Mouse (Mus musculus): Measurements from ENCODE around the gene Babam2. TPM values are rescaled to one million over a fixed set of nuclear protein-coding genes. Genes with fewer than 3 reads are reported as not detected.
"Not testable (repeated sequence)": the region's sequence is repeated elsewhere in the genome, so short reads cannot be mapped to it uniquely, and the experiment has no call there.

The Babam2 gene
- total RNA-seq, 2 experiments from 2014 or later = 38.1 to 39.1 TPM

GRCm38 (mm10) chr5:31926551-31926950 lies 229.1 kb downstream of the Babam2 start:
- peak; percentile 11 for DNase-seq
- intact Hi-C loops (cut with DNase I) = loop anchor here (2.0 kb wide), 1 partner anchor 212 kb away; no protein-coding TSS in a partner anchor

DNA sequence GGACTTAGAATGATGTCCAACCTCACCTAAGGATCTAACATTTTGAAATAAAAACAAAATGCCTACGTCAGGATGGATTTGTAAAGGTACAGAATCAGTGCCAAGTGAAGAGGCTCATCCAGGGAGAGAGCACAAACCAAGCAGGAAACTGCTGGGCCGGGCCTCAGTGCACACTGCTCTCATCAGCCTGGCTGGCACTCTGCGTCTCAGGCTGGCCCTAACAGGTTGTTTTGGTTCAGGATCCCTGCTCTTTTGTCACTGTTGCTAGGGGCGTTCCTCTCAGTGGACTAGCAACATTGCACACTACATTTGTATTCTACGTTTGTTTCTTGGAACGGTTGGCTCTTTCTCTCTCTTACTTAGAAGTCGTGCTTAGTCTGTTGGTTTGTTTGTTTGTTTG lies 231.5 kb downstream of the Babam2 start:
- intact Hi-C loops (cut with DNase I) = no loop called here
- DNase-seq = no peak

DNA sequence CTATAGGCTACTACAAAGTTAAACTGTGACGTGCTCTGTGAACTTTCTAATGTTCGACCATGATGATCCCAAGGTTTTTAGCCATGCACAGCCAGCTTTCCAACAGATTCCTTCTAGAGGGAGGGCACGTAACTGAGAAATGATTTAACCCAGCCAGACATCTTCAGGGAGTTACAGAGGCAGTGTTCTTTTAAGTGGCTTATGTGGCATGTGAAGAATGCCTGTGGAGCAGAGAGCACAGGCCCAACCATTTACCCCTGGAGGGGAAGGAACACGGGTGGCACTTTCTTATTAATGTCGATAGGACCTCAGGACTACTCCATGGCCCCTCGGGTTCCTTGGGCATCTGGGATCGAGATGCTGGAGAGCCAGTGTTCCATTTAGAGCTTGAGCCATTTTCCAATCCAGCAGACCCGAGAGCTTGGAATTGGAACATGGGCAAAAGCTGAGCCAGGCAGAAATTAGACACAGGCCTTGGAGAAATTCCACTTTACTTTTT lies 233.7 kb downstream of the Babam2 start:
- intact Hi-C loops (cut with DNase I) = no loop called here
- no peak for DNase-seq

DNA sequence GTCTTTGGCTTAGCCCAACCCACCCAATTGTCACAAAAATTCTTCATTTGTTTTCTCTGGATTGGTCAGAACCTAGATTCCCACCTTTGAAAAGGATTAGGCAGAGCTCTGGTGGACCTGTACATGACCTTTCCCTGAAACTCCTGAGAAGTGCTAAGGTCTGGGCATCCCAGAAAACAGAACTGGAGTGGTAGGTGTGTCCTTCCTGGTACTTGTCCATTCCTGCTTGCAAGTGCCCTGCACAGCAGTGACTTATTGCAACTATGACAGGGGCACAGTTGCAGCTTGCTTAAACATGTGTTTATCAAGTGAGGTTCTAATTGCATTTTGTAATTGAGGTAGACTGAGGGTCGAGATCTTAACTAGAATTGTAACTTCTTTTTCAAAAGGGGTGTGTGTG lies 234.2 kb downstream of the Babam2 start:
- intact Hi-C loops (cut with DNase I) = no loop called here
- DNase-seq = no peak

DNA sequence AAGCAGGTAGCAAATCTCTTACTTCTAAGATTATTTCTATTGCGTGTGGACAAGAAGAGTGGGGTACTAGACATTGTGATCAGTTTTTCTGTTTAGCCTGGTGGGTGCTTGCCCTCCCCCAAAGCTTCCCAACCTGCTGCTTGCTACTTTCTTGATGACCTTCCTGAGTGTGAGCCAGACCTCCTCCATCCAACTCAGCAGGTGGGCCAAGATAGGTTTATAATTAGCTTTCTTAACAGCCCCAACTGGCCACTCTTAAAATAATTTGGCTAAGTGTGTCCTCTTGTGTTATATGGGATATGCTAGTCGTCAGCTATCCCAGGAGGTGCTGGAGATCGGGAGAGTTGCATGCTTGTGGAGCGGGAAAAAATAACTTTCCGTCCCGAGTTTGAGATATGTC lies 235.8 kb downstream of the Babam2 start:
- intact Hi-C loops (cut with DNase I) = no loop called here

DNA sequence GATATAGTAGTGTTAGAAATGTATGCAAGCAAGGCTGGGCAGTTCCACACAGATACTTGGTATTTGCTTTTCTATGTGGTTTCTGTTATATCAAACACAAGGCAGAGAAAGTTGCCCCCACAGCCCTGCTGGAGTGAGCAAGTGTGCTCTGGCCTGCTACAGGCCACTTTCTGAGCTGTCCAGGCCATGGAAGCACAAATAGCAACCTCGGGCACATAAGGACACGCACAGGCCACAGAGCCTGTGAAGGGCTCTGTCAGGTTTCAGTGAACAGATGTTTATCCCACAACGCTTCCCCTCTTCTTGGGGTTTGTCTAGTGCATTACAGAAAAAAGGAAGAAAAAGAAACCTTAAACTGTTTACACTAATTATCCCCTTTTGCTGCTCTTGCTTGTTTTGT lies 236.9 kb downstream of the Babam2 start:
- intact Hi-C loops (cut with DNase I) = no loop called here
- DNase-seq = no peak

More for the DNA sequence above, 235.8 kb downstream of the Babam2 start:
- no peak for DNase-seq

DNA sequence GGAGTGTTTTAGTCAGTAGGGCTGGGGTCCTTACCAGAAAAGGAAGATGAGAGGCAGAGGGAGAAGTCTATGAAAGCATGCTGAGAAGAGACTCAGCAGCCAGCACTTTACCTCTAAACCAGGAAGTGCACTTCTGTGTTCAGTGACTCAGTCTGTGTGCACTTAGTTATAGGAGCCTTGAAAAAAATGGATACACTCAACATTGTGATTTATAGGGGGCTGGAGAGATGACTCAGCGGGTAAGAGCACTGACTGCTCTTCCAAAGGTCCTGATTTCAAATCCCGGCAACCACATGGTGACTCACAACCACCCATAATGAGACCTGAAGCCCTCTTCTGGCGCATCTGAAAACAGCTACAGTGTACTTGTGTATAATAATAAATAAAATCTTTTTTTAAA lies 238.5 kb downstream of the Babam2 start:
- no peak for DNase-seq
- intact Hi-C loops (cut with DNase I) = no loop called here

GRCm38 (mm10) chr5:31936523-31936922 lies 239.0 kb downstream of the Babam2 start:
- DNase-seq = no peak
- intact Hi-C loops (cut with DNase I) = no loop called here

DNA sequence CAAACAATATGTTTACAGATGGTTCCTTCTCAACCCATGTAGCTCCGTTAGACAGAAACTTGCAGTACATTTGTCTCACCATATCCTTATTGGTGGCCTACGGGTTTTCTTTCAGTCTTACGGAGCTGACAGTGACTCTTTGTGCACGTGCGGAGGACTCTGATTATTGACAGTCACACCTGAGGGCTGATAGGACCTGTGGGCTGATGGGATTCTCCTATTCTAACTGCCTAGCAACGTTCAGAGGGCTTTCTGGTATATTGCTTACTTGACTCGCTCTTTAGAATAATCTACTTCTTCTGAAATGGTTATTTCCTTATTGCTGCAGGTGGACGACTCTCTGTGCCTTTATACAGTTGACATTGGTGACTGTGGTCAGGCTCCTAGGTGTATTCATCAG lies 243.4 kb downstream of the Babam2 start:
- intact Hi-C loops (cut with DNase I) = no loop called here
- DNase-seq = no peak

- intact Hi-C loops (cut with DNase I) = no loop called here
- DNase-seq = no peak
These were observed 249.7 kb downstream of the Babam2 start for GRCm38 (mm10) chr5:31947185-31947584.

DNA sequence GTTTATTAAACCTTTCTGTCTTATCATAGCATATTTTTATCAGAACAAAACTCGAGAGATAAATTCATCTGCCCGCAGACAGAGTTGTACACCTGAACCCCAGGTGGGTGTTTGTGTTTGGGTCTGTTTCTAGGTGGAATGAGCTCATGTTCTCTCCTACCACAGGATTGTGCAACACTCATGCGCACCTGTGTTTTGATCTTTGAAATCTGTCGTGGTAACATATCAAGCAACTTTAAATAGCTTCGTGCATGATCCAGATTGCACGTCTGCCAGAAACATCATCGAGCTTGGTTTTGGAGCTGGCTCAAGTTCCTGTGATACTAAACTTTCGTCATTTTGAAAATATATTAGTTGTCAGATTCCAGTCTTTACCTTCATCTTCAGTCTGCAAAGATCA lies 251.9 kb downstream of the Babam2 start:
- no peak for DNase-seq
- intact Hi-C loops (cut with DNase I) = no loop called here

DNA sequence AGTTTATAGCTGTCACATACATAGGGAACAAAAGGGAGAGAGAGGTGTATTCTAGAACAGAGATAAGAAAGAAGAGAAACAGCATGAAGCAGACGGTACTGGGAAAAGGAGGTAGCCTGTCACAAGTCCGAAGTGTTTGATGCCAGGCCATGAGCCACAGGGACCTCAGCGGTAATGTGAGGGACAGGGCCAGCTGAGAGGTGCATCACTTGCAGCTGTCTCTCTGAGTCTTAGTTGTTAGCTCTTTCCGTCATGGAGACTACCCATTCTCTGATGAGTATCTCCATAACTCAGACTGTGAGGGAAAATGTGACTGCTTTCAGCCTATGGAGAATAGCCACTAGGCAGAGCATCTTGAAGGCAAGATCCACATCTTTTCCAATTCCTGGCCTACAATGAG lies 253.0 kb downstream of the Babam2 start:
- intact Hi-C loops (cut with DNase I) = no loop called here
- DNase-seq = no peak

- no peak for DNase-seq
- intact Hi-C loops (cut with DNase I) = no loop called here
These were observed 257.7 kb downstream of the Babam2 start for GRCm38 (mm10) chr5:31955184-31955583.

DNA sequence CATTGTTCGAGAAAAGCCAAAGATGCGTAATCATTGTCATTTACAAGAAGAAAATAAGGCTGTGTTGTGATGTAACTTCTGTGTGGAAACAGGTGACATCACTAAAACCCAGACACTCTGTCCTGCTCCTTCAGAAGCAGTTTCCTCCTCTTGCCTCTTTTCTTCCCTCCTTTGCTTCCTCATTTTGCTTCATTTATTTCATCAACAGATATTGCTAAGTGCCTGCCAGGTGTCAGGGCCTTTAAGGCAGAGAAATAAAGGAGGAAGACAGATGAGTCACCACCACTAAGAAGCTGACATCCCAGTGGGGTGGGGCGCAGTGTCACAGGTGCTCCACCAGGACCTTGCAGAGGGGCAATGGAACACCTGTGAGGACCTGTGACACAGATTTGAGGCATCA lies 258.9 kb downstream of the Babam2 start:
- intact Hi-C loops (cut with DNase I) = no loop called here
- no peak for DNase-seq

GRCm38 (mm10) chr5:31959886-31960285 lies 262.4 kb downstream of the Babam2 start:
- no peak for DNase-seq
- intact Hi-C loops (cut with DNase I) = no loop called here

DNA sequence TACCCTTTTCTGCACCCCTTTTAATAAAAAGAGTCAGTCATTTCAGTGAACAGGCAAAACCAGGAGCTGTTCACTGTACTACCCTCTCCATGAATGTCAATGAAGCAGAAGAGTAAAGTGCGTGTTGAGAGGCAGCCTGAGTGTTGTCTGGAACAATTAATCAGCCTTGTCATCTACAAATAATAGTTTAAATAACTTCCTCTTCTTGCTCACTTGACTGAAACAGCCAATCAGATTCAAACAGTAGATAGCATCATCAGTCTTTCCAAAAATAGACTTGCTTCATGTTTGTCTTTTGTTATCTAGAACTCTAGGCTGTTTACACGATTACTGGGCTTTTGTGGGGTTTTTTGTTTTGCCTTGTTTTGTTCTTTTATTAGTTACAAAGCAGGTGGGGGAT lies 263.9 kb downstream of the Babam2 start:
- intact Hi-C loops (cut with DNase I) = no loop called here
- no peak for DNase-seq

DNA sequence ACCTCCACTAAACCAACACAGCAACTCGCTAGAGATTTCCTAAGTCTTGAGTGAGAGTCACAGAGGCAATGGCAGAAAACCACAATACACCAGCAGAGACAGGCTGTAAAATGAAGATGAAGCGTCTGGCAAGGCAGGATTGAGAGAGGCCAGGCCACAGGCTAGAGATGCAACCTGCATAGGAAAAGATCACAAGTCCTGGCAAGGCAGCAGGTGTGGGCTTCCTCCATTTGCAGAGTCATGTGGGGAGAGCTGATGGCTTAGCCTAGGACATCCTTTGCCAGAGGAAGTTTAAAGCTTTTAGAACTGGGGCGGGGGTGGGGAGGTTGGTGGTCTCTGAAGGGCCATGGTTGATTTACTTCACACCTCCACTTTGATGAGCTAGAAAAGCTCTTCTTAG lies 264.9 kb downstream of the Babam2 start:
- DNase-seq = no peak
- intact Hi-C loops (cut with DNase I) = no loop called here

GRCm38 (mm10) chr5:31963352-31963751 lies 265.9 kb downstream of the Babam2 start:
- intact Hi-C loops (cut with DNase I) = no loop called here
- DNase-seq = no peak

- intact Hi-C loops (cut with DNase I) = no loop called here
- DNase-seq = no peak
These were observed 266.4 kb downstream of the Babam2 start for GRCm38 (mm10) chr5:31963851-31964250.

DNA sequence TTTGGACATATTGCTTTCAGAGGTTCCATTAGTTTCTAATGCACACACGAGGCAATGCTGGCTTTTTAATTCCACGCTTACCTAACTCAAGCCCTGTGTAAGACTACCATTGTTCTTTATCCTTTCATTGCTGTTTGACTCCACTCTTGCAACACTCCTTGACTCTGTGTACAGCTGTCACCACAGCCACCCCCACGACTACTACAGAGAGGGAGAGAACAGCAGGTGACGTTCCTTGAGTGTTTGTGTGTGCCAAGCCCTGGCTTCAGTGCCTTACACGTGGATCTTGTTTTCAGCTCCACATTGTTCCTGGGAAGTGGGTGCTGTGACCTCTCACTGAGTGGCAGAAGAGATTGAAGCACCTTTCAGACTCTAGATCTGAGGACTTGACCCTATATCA lies 269.3 kb downstream of the Babam2 start:
- DNase-seq = no peak
- intact Hi-C loops (cut with DNase I) = no loop called here

DNA sequence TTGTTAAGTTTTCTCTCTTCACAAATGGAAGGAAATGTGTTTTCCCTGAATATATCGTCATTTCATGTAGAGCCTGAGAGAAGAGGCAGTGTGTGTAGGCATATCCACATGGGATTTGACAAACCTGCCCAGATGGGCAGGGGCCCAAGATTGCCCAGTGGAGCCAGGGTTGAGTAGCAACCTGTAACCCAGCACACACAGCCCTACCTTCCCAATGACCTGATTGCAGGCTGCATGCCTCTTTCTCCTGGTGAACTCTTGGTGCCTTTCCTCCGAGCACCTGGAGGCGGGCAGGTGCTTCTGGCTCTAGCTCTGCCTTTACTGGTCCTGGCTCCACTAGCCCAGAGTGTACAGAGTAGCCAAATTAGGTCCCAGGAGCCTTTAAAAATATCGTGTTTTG lies 270.0 kb downstream of the Babam2 start:
- intact Hi-C loops (cut with DNase I) = no loop called here
- DNase-seq = no peak

DNA sequence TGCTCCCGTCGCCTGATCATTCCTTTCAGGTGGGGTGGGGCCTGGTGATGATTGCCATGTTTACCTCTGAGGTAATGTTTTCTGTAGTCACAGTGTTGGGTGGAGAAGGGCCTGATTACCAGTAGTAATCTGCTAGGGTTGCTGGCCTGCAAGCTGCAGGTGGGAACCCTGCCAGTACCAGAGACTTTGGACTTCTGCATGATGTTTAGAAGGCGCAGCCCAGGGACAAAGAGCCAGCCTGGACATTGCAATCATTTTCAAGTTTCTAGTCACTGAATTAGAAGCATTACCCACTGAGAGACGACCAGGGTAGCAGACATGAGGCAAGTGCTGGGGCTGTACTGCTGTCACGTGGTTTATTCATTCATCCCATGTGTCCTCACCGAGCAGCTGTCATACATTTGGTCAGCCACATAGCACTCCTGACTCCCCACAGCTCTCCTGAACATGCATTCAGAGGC lies 270.6 kb downstream of the Babam2 start:
- intact Hi-C loops (cut with DNase I) = no loop called here
- DNase-seq = peak; percentile 21

DNA sequence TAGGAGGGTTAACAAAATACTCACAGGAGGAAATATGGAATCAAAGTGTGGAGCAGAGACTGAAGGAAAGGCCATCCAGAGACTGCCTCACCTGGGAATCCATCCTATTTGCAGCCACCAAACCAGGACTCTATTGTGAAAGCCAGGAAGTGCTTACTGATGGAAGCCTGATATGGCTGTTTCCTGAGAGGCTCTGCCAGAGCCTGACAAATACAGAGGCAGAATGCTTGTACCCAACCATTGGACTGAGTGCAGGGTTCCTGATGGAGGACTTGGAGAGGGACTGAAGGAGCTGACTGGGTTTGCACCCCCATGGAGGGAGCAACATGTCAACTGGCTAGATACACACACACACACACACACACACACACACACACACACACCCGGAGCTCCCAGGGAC lies 274.9 kb downstream of the Babam2 start:
- intact Hi-C loops (cut with DNase I); DNase-seq: not testable (repeated sequence)

All from left cerebral cortex, postnatal 4 days (tissue).